Mouse (Mus musculus): ENCODE data around the gene Coq9. TPM values are rescaled to one million over a fixed set of nuclear protein-coding genes. Genes with fewer than 3 reads are reported as not detected.

Coq9 gene
- total and polyA plus RNA-seq, 3 experiments = 48.5 to 82.2 (median 68.8) TPM

GRCm38 (mm10) chr8:94857011-94857345 is 18.9 kb downstream of the Coq9 start:
- Histone ChIP-seq H3K79me2 (replicated peaks; ENCODE audit: control insufficient read depth, extremely low read depth, insufficient read depth, poor library complexity, severe bottlenecking) (peaks cover 28% of the 10 kb centered on the region), H3K27me3 (replicated peaks) (no peaks in the 10 kb centered on the region), H3K4me1 (ENCODE audit: control insufficient read depth in 1 of 2, insufficient read depth in 2 of 2) (peaks cover 6 to 25% of the 10 kb centered on the region in 2 experiments), H3K27ac (ENCODE audit: insufficient read depth, low read depth) (no peak overlapping the region), H3K9me3 (replicated peaks; ENCODE audit: low read length) (no peaks in the 10 kb centered on the region), H3K4me2 (ENCODE audit: insufficient read depth, low read depth, poor library complexity, severe bottlenecking) (no peak overlapping the region), H3K4me3 (replicated peaks in 1 of 3; ENCODE audit: low read depth in 2 of 3, low read length in 2 of 3, poor library complexity in 1 of 3) (peak overlapping the region in 2 of 3 experiments; percentile 78 to 97), H3K9ac (ENCODE audit: insufficient read depth, low read depth) (no peak overlapping the region), H3K36me3 (replicated peaks in 1 of 2; ENCODE audit: control insufficient read depth in 1 of 2, insufficient read depth in 1 of 2, low read length in 1 of 2) (peaks cover 41 to 68% of the 10 kb centered on the region in 2 experiments)
- dilution Hi-C loops (cut with MboI; ENCODE audit: extremely low pct_ligation_motif_present, extremely low pct_unique_long_range_greater_than_20kb, low sequenced_read_pairs) = no loop called here
- TF ChIP-seq ELF1 (IDR thresholded peaks at IDR 0.05; ENCODE audit: low read depth, low read length) (no peak), ZKSCAN1 (IDR thresholded peaks at IDR 0.05; ENCODE audit: borderline replicate concordance, low read depth, low read length) (no peak), ETS1 (conservative IDR thresholded peaks at IDR 0.05; ENCODE audit: low read depth, low read length) (no peak), TBP (conservative IDR thresholded peaks at IDR 0.05; ENCODE audit: low read depth, low read length) (no peak), ZC3H11A (IDR thresholded peaks at IDR 0.05; ENCODE audit: low read depth, low read length) (no peak), MAX (IDR thresholded peaks at IDR 0.05; ENCODE audit: low read length) (no peak), HCFC1 (IDR thresholded peaks at IDR 0.05; ENCODE audit: low read depth, low read length) (no peak), USF2 (conservative IDR thresholded peaks at IDR 0.05; ENCODE audit: low read depth, low read length) (no peak), RCOR1 (conservative IDR thresholded peaks at IDR 0.05; ENCODE audit: low read depth, low read length) (no peak), IRF4 (IDR thresholded peaks at IDR 0.05; ENCODE audit: low read depth, low read length) (no peak), POLR2AphosphoS2 (IDR thresholded peaks at IDR 0.05; ENCODE audit: low read depth, low read length) (no peak), EP300 (IDR thresholded peaks at IDR 0.05; ENCODE audit: low read length) (no peak), KAT2A (IDR thresholded peaks at IDR 0.05; ENCODE audit: insufficient replicate concordance, low read length) (no peak), POLR2A (IDR thresholded peaks at IDR 0.05; ENCODE audit: low read depth, low read length) (no peak), CHD2 (IDR thresholded peaks at IDR 0.05; ENCODE audit: low read length) (no peak), USF1 (IDR thresholded peaks at IDR 0.05; ENCODE audit: low read depth, low read length) (no peak), TCF12 (IDR thresholded peaks at IDR 0.05; ENCODE audit: low read depth, low read length) (no peak), MAZ (IDR thresholded peaks at IDR 0.05; ENCODE audit: low read depth, low read length) (no peak), SMC3 (IDR thresholded peaks at IDR 0.05; ENCODE audit: low read depth, low read length) (no peak)
- in situ Hi-C loops (cut with MboI; ENCODE audit: low pct_ligation_motif_present, low pct_unique_long_range_greater_than_20kb, low sequenced_read_pairs) = no loop called here
- no peak for DNase-seq (ENCODE audit: extremely low read depth)

- in situ Hi-C loops (cut with MboI; ENCODE audit: low pct_ligation_motif_present, low pct_unique_long_range_greater_than_20kb, low sequenced_read_pairs) (no loop called here), dilution Hi-C loops (cut with MboI; ENCODE audit: extremely low pct_ligation_motif_present, extremely low pct_unique_long_range_greater_than_20kb, low sequenced_read_pairs) (no loop called here)
- Histone ChIP-seq H3K27ac (ENCODE audit: insufficient read depth, low read depth) (peak within 1 kb of the TSS; percentile 42; the same call in 1 of the 2 replicates), H3K4me1 (ENCODE audit: control insufficient read depth in 1 of 2, insufficient read depth in 2 of 2) (peaks cover 6 to 25% of the 10 kb centered on the region in 2 experiments), H3K4me2 (ENCODE audit: insufficient read depth, low read depth, poor library complexity, severe bottlenecking) (peak within 1 kb of the TSS; percentile 90), H3K4me3 (replicated peaks in 1 of 3; ENCODE audit: low read depth in 2 of 3, low read length in 2 of 3, poor library complexity in 1 of 3) (peak within 1 kb of the TSS; percentile 78 to 97 (median 95)), H3K9ac (ENCODE audit: insufficient read depth, low read depth) (peak within 1 kb of the TSS; percentile 95), H3K36me3 (replicated peaks in 1 of 2; ENCODE audit: control insufficient read depth in 1 of 2, insufficient read depth in 1 of 2, low read length in 1 of 2) (peaks cover 41 to 67% of the 10 kb centered on the region in 2 experiments), H3K79me2 (replicated peaks; ENCODE audit: control insufficient read depth, extremely low read depth, insufficient read depth, poor library complexity, severe bottlenecking) (peaks cover 28% of the 10 kb centered on the region), H3K9me3 (replicated peaks; ENCODE audit: low read length) (no peaks in the 10 kb centered on the region), H3K27me3 (replicated peaks) (no peaks in the 10 kb centered on the region)
- peak; percentile 77 for DNase-seq (ENCODE audit: extremely low read depth)
- TF ChIP-seq HCFC1 (IDR thresholded peaks at IDR 0.05; ENCODE audit: low read depth, low read length) (peak; percentile 87), MXI1 (IDR thresholded peaks at IDR 0.05; ENCODE audit: low read depth, low read length) (peak; percentile 72), NRF1 (IDR thresholded peaks at IDR 0.05; ENCODE audit: low read depth, low read length) (peak; percentile 87), SIN3A (IDR thresholded peaks at IDR 0.05; ENCODE audit: low read length) (no peak; the same call in 1 of the 2 replicates), RAD21 (IDR thresholded peaks at IDR 0.05; ENCODE audit: low read depth, low read length) (no peak; the same call in 1 of the 2 replicates), TCF12 (IDR thresholded peaks at IDR 0.05; ENCODE audit: low read depth, low read length) (peak; percentile 88), UBTF (IDR thresholded peaks at IDR 0.05; ENCODE audit: low read depth, low read length) (0 out of 2 replicates have a peak, but pooled peaks have one; percentile 53), POLR2A (IDR thresholded peaks at IDR 0.05; ENCODE audit: low read depth, low read length) (peak; percentile 87), JUN (IDR thresholded peaks at IDR 0.05; ENCODE audit: insufficient read depth, low read depth, low read length) (no peak), E2F4 (IDR thresholded peaks at IDR 0.05; ENCODE audit: insufficient replicate concordance, low read depth, low read length) (no peak), ELF1 (IDR thresholded peaks at IDR 0.05; ENCODE audit: low read depth, low read length) (peak; percentile 90), MEF2A (IDR thresholded peaks at IDR 0.05; ENCODE audit: borderline replicate concordance, low read depth, low read length) (0 out of 2 replicates have a peak, but pooled peaks have one; percentile 45), CTCF (conservative IDR thresholded peaks at IDR 0.05 in 1 of 2, IDR thresholded peaks at IDR 0.05 in 1 of 2; ENCODE audit: low read depth in 2 of 2, low read length in 2 of 2) (peak; percentile 52 to 85; a peak in 3 of 4 replicates), ZNF384 (IDR thresholded peaks at IDR 0.05; ENCODE audit: low read depth, low read length) (no peak), MAX (IDR thresholded peaks at IDR 0.05; ENCODE audit: low read length) (0 out of 2 replicates have a peak, but pooled peaks have one; percentile 29), NELFE (IDR thresholded peaks at IDR 0.05; ENCODE audit: low read depth, low read length) (peak; percentile 87), MAFK (IDR thresholded peaks at IDR 0.05; ENCODE audit: insufficient replicate concordance, low read length) (peak; percentile 73; the same call in 1 of the 2 replicates)
Measured at GRCm38 (mm10) chr8:94857346-94858173, 19.4 kb downstream of the Coq9 start, which contains the start of gene Polr2c. Gene Polr2c (plus strand): TSS chr8:94857450.

All from CH12.LX (cell line).